Mouse (Mus musculus) yolk sac, embryonic 10.5 days (tissue): ENCODE data around the gene Zfp174.
"Not testable (repeated sequence)": the region's sequence is repeated elsewhere in the genome, so short reads cannot be mapped to it uniquely, and the experiment has no call there.

Experiments used
- DNase-seq: peaks from one replicate; pipeline ENCODE4 v3.0.0-alpha.2; 2017; ENCODE audit warnings: low spot score

Gene Zfp174

GRCm38 (mm10) chr16:3846711-3847518 is at the start of gene Zfp174:
TSS of gene Zfp174 (plus strand) at chr16:3847268.
- peak; percentile 93 for DNase-seq

GRCm38 (mm10) chr16:3808176-3808575 is 38.9 kb upstream of the Zfp174 start:
- no peak for DNase-seq

GRCm38 (mm10) chr16:3814667-3815066 is 32.4 kb upstream of the Zfp174 start:
- DNase-seq, result not testable (repeated sequence)

- DNase-seq, result no peak
Observed at GRCm38 (mm10) chr16:3820202-3820601, 26.9 kb upstream of the Zfp174 start.

GRCm38 (mm10) chr16:3828021-3828420 is 19.0 kb upstream of the Zfp174 start:
- no peak for DNase-seq

- no peak for DNase-seq
Observed at GRCm38 (mm10) chr16:3829727-3830126, 17.3 kb upstream of the Zfp174 start.

- no peak for DNase-seq
Observed at GRCm38 (mm10) chr16:3830588-3831109, 16.4 kb upstream of the Zfp174 start, which contains the start of gene Olfr15. TSS of gene Olfr15 (plus strand) at chr16:3830878.

- no peak for DNase-seq
Observed at GRCm38 (mm10) chr16:3835461-3835860, 11.6 kb upstream of the Zfp174 start.

GRCm38 (mm10) chr16:3839157-3839885 is 7.7 kb upstream of the Zfp174 start:
- DNase-seq, result no peak

GRCm38 (mm10) chr16:3842989-3843388 is 4.1 kb upstream of the Zfp174 start:
- peak; percentile 38 for DNase-seq

GRCm38 (mm10) chr16:3843796-3844195 is 3.3 kb upstream of the Zfp174 start:
- DNase-seq, result peak; percentile 57

GRCm38 (mm10) chr16:3847871-3848270 is 803 bp downstream of the Zfp174 start:
- no peak for DNase-seq

- no peak for DNase-seq
Observed at GRCm38 (mm10) chr16:3848416-3848815, 1.3 kb downstream of the Zfp174 start.

GRCm38 (mm10) chr16:3851301-3851700 is 4.2 kb downstream of the Zfp174 start:
- not testable (repeated sequence) for DNase-seq

GRCm38 (mm10) chr16:3852586-3852985 is 5.5 kb downstream of the Zfp174 start:
- DNase-seq, result no peak

- no peak for DNase-seq
Observed at GRCm38 (mm10) chr16:3854437-3855182, 7.5 kb downstream of the Zfp174 start.

- no peak for DNase-seq
Observed at GRCm38 (mm10) chr16:3855776-3856175, 8.7 kb downstream of the Zfp174 start.

GRCm38 (mm10) chr16:3859254-3859653 is 12.2 kb downstream of the Zfp174 start:
- DNase-seq, result no peak

GRCm38 (mm10) chr16:3871815-3872214 is 24.7 kb downstream of the Zfp174 start:
- no peak for DNase-seq

GRCm38 (mm10) chr16:3872216-3873047 is 25.4 kb downstream of the Zfp174 start, which contains the start of gene Naa60:
TSS of gene Naa60 (plus strand) at chr16:3872375.
- peak; percentile 97 for DNase-seq

GRCm38 (mm10) chr16:3876346-3876745 is 29.3 kb downstream of the Zfp174 start:
- DNase-seq, result no peak
